Mouse (Mus musculus) heart, embryonic 12.5 days (tissue): ENCODE measurements around the gene Rfx1. TPM values are rescaled to one million over a fixed set of nuclear protein-coding genes. Genes with fewer than 3 reads are reported as not detected.

Experiments used
- ATAC-seq: fragments of 200-750 bp; cut with Nextera tagmentation; 2 replicates; pipeline ENCODE4 v1.8.0; 2017; ENCODE audit warnings: moderate TSS enrichment, moderate library complexity; ENCODE audit not compliant: insufficient number of reproducible peaks, low FRiP score
- H3K27ac ChIP-seq: fragments of 300-500 bp; sonication (generic); 2 replicates; pipeline ENCODE4 v1.5.1; 2016; ENCODE audit warnings: mild to moderate bottlenecking, moderate library complexity; ENCODE audit not compliant: poor library complexity, severe bottlenecking
- H3K27me3 ChIP-seq: fragments of 300-500 bp; sonication (generic); replicated peaks from 2 replicates; pipeline ENCODE4 v1.6.1; 2016; ENCODE audit warnings: mild to moderate bottlenecking, moderate library complexity
- H3K36me3 ChIP-seq: fragments of 300-500 bp; sonication (generic); 2 replicates; pipeline ENCODE4 v1.6.1; 2016; ENCODE audit warnings: mild to moderate bottlenecking, moderate library complexity
- H3K4me1 ChIP-seq: fragments of 300-500 bp; sonication (generic); replicated peaks from 2 replicates; pipeline ENCODE4 v1.6.1; 2016; ENCODE audit warnings: mild to moderate bottlenecking
- H3K4me2 ChIP-seq: fragments of 300-500 bp; sonication (generic); 2 replicates; pipeline ENCODE4 v1.6.1; 2016; ENCODE audit warnings: mild to moderate bottlenecking, moderate library complexity
- H3K4me3 ChIP-seq: fragments of 300-500 bp; sonication (generic); 2 replicates; pipeline ENCODE4 v1.5.1; 2016; ENCODE audit warnings: mild to moderate bottlenecking
- H3K9ac ChIP-seq: fragments of 300-500 bp; sonication (generic); 2 replicates; pipeline ENCODE4 v1.6.1; 2016; ENCODE audit warnings: mild to moderate bottlenecking, moderate library complexity
- H3K9me3 ChIP-seq: fragments of 300-500 bp; sonication (generic); replicated peaks from 2 replicates; pipeline ENCODE4 v1.6.1; 2016; ENCODE audit warnings: mild to moderate bottlenecking, moderate library complexity
- WGBS: fragments of 180-500 bp; shearing (Covaris S2); methylation state at CpG from one replicate; pipeline ENCODE4 v1.1.7; 2016; 5-methylcytosine and 5-hydroxymethylcytosine counted together
- polyA plus RNA-seq: library from polyadenylated mRNA; unstranded; fragments of >200 nt; fragmentation: Nextera tagmentation; extraction: Ambion mirVana; gene quantifications from 2 replicates; pipeline ENCODE4 v1.2.1, GENCODE M21; 2016

Gene Rfx1
- polyA plus RNA-seq, 1 experiment from 2014 or later, result 6.9 TPM

- Histone ChIP-seq H3K4me1 (no peaks in the 10 kb centered on the region), H3K4me3 (no peak overlapping the region), H3K27me3 (no peaks in the 10 kb centered on the region), H3K27ac (no peak overlapping the region), H3K9me3 (no peaks in the 10 kb centered on the region), H3K36me3 (peaks cover 89% of the 10 kb centered on the region), H3K9ac (no peak overlapping the region), H3K4me2 (no peak overlapping the region)
- 81% methylated on average over 9 of the region's 9 CpGs for WGBS
- ATAC-seq, result no peak
These were observed 22.6 kb downstream of the Rfx1 start for GRCm38 (mm10) chr8:84089277-84089676.

GRCm38 (mm10) chr8:84090585-84090984 is 24.0 kb downstream of the Rfx1 start:
- H3K27me3 ChIP-seq, result no peaks in the 10 kb centered on the region
- no peaks in the 10 kb centered on the region for H3K9me3 ChIP-seq
- no peak overlapping the region for H3K27ac ChIP-seq
- H3K4me1 ChIP-seq, result no peaks in the 10 kb centered on the region
- 91% methylated on average over 8 of the region's 8 CpGs for WGBS
- no peak for ATAC-seq
- H3K4me3 ChIP-seq, result no peak overlapping the region
- H3K4me2 ChIP-seq, result no peak overlapping the region
- H3K9ac ChIP-seq, result no peak overlapping the region
- H3K36me3 ChIP-seq, result peaks cover 89% of the 10 kb centered on the region

GRCm38 (mm10) chr8:84096061-84096460 is 29.4 kb downstream of the Rfx1 start:
- no peak overlapping the region for H3K4me2 ChIP-seq
- ATAC-seq, result no peak
- no peak overlapping the region for H3K4me3 ChIP-seq
- no peaks in the 10 kb centered on the region for H3K27me3 ChIP-seq
- 72% methylated on average over 8 of the region's 8 CpGs for WGBS
- H3K36me3 ChIP-seq, result peaks cover 95% of the 10 kb centered on the region
- H3K4me1 ChIP-seq, result no peaks in the 10 kb centered on the region
- H3K9ac ChIP-seq, result no peak overlapping the region
- no peak overlapping the region for H3K27ac ChIP-seq
- no peaks in the 10 kb centered on the region for H3K9me3 ChIP-seq

DNA sequence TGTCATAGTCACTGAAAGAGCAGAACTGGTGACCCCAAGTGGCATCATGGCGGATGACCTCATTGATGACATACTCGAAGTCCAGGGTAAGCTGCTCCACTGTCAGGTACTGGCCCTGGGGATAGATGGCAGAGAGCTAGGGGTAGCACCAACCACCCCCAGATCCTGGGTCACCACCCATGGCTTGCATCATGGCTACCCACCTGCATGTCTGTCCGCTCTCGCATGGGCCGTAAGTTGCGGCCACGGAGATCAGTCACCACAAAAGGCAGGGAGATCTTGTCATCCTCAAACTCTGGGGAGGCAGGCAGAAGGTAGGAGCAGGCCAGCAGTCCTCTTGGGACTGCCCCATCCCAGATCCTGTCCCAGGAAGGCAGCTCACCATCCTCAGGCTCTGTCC is 31.7 kb downstream of the Rfx1 start:
- Histone ChIP-seq H3K9me3 (no peaks in the 10 kb centered on the region), H3K36me3 (peaks cover 94% of the 10 kb centered on the region), H3K9ac (no peak overlapping the region), H3K4me3 (no peak overlapping the region), H3K4me2 (no peak overlapping the region), H3K4me1 (peaks cover 12% of the 10 kb centered on the region), H3K27me3 (no peaks in the 10 kb centered on the region), H3K27ac (no peak overlapping the region)
- WGBS, result 91% methylated on average over 7 of the region's 7 CpGs
- ATAC-seq, result no peak

GRCm38 (mm10) chr8:84101476-84102270 is 35.0 kb downstream of the Rfx1 start:
- no peaks in the 10 kb centered on the region for H3K9me3 ChIP-seq
- H3K4me1 ChIP-seq, result peaks cover 22% of the 10 kb centered on the region
- no peak overlapping the region for H3K4me3 ChIP-seq
- peaks cover 61% of the 10 kb centered on the region for H3K36me3 ChIP-seq
- ATAC-seq, result no peak
- H3K27me3 ChIP-seq, result no peaks in the 10 kb centered on the region
- 90% methylated on average over 25 of the region's 25 CpGs for WGBS
- no peak overlapping the region for H3K4me2 ChIP-seq
- no peak overlapping the region for H3K9ac ChIP-seq
- no peak overlapping the region for H3K27ac ChIP-seq

- Histone ChIP-seq H3K4me1 (peaks cover 22% of the 10 kb centered on the region), H3K4me2 (peak overlapping the region; percentile 82), H3K36me3 (peaks cover 42% of the 10 kb centered on the region), H3K27ac (no peak overlapping the region), H3K27me3 (no peaks in the 10 kb centered on the region), H3K9ac (peak overlapping the region; percentile 82), H3K9me3 (peaks cover 3% of the 10 kb centered on the region; the same call in 1 of the 2 replicates), H3K4me3 (peak overlapping the region; percentile 73)
- ATAC-seq, result no peak
- 54% methylated on average over 3 of the region's 3 CpGs for WGBS
These were observed 37.0 kb downstream of the Rfx1 start for GRCm38 (mm10) chr8:84103601-84104000.

GRCm38 (mm10) chr8:84104221-84104620 is 37.6 kb downstream of the Rfx1 start:
- peak overlapping the region; percentile 82 for H3K4me2 ChIP-seq
- H3K36me3 ChIP-seq, result peaks cover 36% of the 10 kb centered on the region
- 0% methylated on average over 21 of the region's 29 CpGs for WGBS
- H3K4me1 ChIP-seq, result peaks cover 22% of the 10 kb centered on the region
- no peaks in the 10 kb centered on the region for H3K27me3 ChIP-seq
- H3K9me3 ChIP-seq, result peaks cover 3% of the 10 kb centered on the region; the same call in 1 of the 2 replicates
- H3K27ac ChIP-seq, result peak overlapping the region; percentile 79
- ATAC-seq, result peak; percentile 86
- H3K9ac ChIP-seq, result peak overlapping the region; percentile 82
- H3K4me3 ChIP-seq, result peak overlapping the region; percentile 73

- Histone ChIP-seq H3K9me3 (peaks cover 3% of the 10 kb centered on the region; the same call in 1 of the 2 replicates), H3K27ac (peak within 1 kb of the TSS; percentile 79), H3K4me3 (peak within 1 kb of the TSS; percentile 73), H3K27me3 (no peaks in the 10 kb centered on the region), H3K36me3 (peaks cover 28% of the 10 kb centered on the region), H3K4me2 (peak within 1 kb of the TSS; percentile 82), H3K4me1 (peaks cover 22% of the 10 kb centered on the region), H3K9ac (peak within 1 kb of the TSS; percentile 82)
- WGBS, result 9% methylated on average over 42 of the region's 42 CpGs
- peak; percentile 96 for ATAC-seq
These were observed 38.3 kb downstream of the Rfx1 start, which contains the start of gene Dcaf15 for GRCm38 (mm10) chr8:84104697-84105609. Gene Dcaf15 (minus strand): TSS chr8:84104768.

DNA sequence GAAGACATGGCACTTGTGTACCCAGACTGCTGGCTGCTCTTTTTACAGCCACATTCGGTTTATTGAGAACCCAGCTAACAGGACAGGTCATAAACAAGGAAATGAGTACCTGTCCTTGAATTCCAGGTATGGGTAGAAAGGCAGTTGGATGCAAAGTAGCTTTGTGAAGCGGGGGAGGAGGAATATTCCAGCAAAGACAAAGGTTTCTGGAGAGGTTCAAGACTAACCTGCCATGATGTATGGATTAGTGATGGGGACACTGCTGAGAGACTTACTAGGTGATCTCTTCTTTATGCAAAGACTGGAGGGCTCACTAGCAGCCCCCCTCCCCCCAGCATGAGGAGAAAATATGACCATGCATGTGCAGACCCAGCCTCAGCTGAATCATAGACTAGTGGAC is 39.0 kb downstream of the Rfx1 start:
- no peak for ATAC-seq
- Histone ChIP-seq H3K9ac (no peak overlapping the region), H3K4me3 (no peak overlapping the region), H3K27me3 (no peaks in the 10 kb centered on the region), H3K36me3 (peaks cover 23% of the 10 kb centered on the region), H3K27ac (no peak overlapping the region), H3K4me1 (peaks cover 22% of the 10 kb centered on the region), H3K9me3 (peaks cover 3% of the 10 kb centered on the region; the same call in 1 of the 2 replicates), H3K4me2 (no peak overlapping the region)
- 85% methylated on average over 2 of the region's 2 CpGs for WGBS

DNA sequence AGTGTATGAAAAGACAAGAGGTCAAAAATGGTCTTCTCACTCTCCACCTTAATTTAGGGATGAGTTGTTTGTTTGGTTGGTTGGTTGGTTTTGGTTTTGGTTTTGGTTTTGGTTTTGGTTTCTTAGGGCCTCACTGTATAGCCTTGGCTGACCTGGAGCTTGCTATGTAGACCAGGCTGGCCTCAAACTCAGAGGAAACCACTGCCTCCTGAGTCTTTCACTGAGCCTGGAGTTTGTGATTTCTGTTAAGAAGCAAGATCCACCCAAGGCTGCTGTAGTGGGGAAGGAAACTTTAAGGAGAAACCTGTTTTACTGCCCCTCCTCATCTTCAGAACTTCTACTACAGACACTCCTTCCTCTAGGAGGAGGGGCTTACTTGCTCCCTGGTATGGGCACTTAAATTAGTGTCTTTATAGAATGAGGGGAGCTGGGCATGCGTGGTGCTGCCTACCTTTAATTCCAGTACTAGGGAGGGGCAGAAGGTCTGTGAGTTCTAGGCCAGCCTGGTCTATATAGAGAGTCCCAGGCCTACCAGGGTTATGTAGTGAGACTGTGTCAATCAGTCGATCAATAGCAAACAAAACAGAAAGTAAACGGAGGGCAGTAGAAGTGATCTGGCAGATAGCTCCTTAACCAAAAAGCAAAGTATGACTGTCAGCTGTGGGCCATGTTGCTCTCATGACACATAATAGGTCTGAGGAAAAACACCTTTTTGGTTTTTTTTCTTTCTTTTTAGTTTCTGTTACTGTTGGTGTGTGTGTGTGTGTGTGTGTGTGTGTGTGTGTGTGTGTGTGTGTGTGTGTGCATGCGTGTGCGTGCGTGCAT is 39.8 kb downstream of the Rfx1 start:
- peaks cover 22% of the 10 kb centered on the region for H3K4me1 ChIP-seq
- no peaks in the 10 kb centered on the region for H3K27me3 ChIP-seq
- H3K9ac ChIP-seq, result no peak overlapping the region
- no peak overlapping the region for H3K4me2 ChIP-seq
- no peak for ATAC-seq
- H3K4me3 ChIP-seq, result no peak overlapping the region
- H3K9me3 ChIP-seq, result peaks cover 3% of the 10 kb centered on the region; the same call in 1 of the 2 replicates
- 96% methylated on average over 6 of the region's 6 CpGs for WGBS
- peaks cover 15% of the 10 kb centered on the region for H3K36me3 ChIP-seq
- H3K27ac ChIP-seq, result no peak overlapping the region
